Mouse (Mus musculus): Measurements from ENCODE around the gene Zfp618. TPM values are rescaled to one million over a fixed set of nuclear protein-coding genes. Genes with fewer than 3 reads are reported as not detected.

The Zfp618 gene
- total and polyA plus RNA-seq, 3 experiments = not detected

DNA sequence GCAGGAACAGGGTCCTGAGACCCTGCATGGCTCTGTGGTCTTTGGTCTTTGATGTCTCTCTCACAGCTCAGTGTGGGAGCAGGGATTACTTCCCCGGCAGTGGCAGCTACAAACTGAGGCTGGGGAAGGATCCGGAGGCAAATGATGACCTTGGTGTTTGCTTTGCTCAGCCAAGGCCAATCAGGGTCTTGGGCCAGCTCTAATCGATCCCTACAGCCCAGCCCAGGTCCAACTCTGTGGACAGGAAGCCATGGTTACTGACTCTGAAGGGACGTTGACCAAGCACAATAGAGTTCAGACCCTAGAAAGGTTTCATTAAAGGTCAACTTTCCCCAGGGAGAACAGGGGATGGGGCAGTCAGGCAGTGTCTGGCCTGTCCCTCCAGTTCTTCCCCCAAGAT is 188.7 kb downstream of the Zfp618 start:
- H3K36me3 ChIP-seq (ENCODE audit: control insufficient read depth in 1 of 2, insufficient read depth in 2 of 2, low read length in 2 of 2) = no peaks in the 10 kb centered on the region
- no peak for TF ChIP-seq KAT2A (conservative IDR thresholded peaks at IDR 0.05; ENCODE audit: low read depth, low read length)
- no peak for TF ChIP-seq USF2 (IDR thresholded peaks at IDR 0.05; ENCODE audit: borderline replicate concordance in 1 of 2, insufficient read depth in 1 of 2, low read depth in 1 of 2, low read length in 2 of 2)
- no peak for TF ChIP-seq GABPA (IDR thresholded peaks at IDR 0.05; ENCODE audit: low read depth, low read length)
- TF ChIP-seq ZNF384 (IDR thresholded peaks at IDR 0.05; ENCODE audit: low read depth, low read length) = no peak
- TF ChIP-seq EP300 (IDR thresholded peaks at IDR 0.05; ENCODE audit: low read depth in 1 of 2, low read length in 2 of 2) = no peak
- TF ChIP-seq MAX (IDR thresholded peaks at IDR 0.05; ENCODE audit: low read length) = no peak
- no peak for TF ChIP-seq CHD1 (IDR thresholded peaks at IDR 0.05; ENCODE audit: low read depth, low read length)
- TF ChIP-seq ZKSCAN1 (IDR thresholded peaks at IDR 0.05; ENCODE audit: low read depth, low read length) = no peak
- no peak for TF ChIP-seq CHD2 (IDR thresholded peaks at IDR 0.05; ENCODE audit: low read length)
- TF ChIP-seq TBP (IDR thresholded peaks at IDR 0.05; ENCODE audit: low read depth, low read length) = no peak
- TF ChIP-seq SMC3 (IDR thresholded peaks at IDR 0.05; ENCODE audit: low read depth, low read length) = no peak
- TF ChIP-seq BHLHE40 (IDR thresholded peaks at IDR 0.05; ENCODE audit: borderline replicate concordance, low read depth, low read length) = no peak
- TF ChIP-seq NELFE (IDR thresholded peaks at IDR 0.05; ENCODE audit: low read depth, low read length) = no peak
- TF ChIP-seq E2F4 (IDR thresholded peaks at IDR 0.05; ENCODE audit: borderline replicate concordance, low read depth, low read length) = no peak
- TF ChIP-seq RAD21 (IDR thresholded peaks at IDR 0.05; ENCODE audit: low read depth, low read length) = no peak
- no peak for DNase-seq (ENCODE audit: low read depth, low spot score)
- no peaks in the 10 kb centered on the region for H3K27me3 ChIP-seq (ENCODE audit: control insufficient read depth in 1 of 2, insufficient read depth in 2 of 2, low read length in 2 of 2)
- H3K9ac ChIP-seq (ENCODE audit: control insufficient read depth, low read depth, low read length, poor library complexity, severe bottlenecking) = no peak overlapping the region
- no peaks in the 10 kb centered on the region for H3K4me1 ChIP-seq (ENCODE audit: control insufficient read depth in 1 of 2, insufficient read depth in 2 of 2, low read length in 2 of 2)
- H3K27ac ChIP-seq (ENCODE audit: control insufficient read depth, low read depth, low read length) = no peak overlapping the region
- no peak overlapping the region for H3K4me3 ChIP-seq (ENCODE audit: control insufficient read depth in 1 of 2, insufficient read depth in 1 of 2, low read depth in 2 of 2, low read length in 2 of 2)
- H3K79me2 ChIP-seq (ENCODE audit: control insufficient read depth, insufficient read depth, low read length, poor library complexity) = no peaks in the 10 kb centered on the region
- no peaks in the 10 kb centered on the region for H3K9me3 ChIP-seq (replicated peaks; ENCODE audit: insufficient read depth, low read length)

DNA sequence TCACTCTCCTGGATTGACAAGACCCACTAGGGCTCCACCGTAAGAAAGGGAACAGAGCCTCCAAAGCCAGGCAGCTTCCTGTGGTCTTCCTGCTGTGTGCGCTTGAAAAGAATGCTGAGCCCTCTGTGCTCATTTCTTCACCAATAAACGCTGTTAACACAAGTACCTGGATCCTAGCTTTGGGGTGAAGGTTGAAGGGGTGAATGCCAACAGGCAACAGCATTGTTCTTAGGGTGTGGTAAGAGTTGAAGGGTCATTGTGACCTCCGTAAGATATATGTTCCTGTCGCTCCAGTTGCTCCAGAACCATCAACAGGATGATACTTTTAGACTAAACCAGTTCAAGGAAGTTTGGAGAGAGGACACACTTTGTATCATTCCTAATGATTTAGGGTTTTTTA is 189.3 kb downstream of the Zfp618 start, which contains the start of gene Ambp:
Gene Ambp, minus strand, starts transcription at position 101 of the 400 bp plus-strand sequence.
- TF ChIP-seq MAX (IDR thresholded peaks at IDR 0.05; ENCODE audit: low read length) = no peak
- TF ChIP-seq ZNF384 (IDR thresholded peaks at IDR 0.05; ENCODE audit: low read depth, low read length) = no peak
- no peak for TF ChIP-seq USF2 (IDR thresholded peaks at IDR 0.05; ENCODE audit: borderline replicate concordance in 1 of 2, insufficient read depth in 1 of 2, low read depth in 1 of 2, low read length in 2 of 2)
- TF ChIP-seq ETS1 (IDR thresholded peaks at IDR 0.05; ENCODE audit: low read depth, low read length) = no peak
- no peak for TF ChIP-seq HCFC1 (IDR thresholded peaks at IDR 0.05; ENCODE audit: low read depth, low read length)
- no peak for TF ChIP-seq POLR2A (IDR thresholded peaks at IDR 0.05; ENCODE audit: control insufficient read depth in 1 of 2, insufficient read depth in 1 of 2, low read depth in 1 of 2, low read length in 2 of 2, poor library complexity in 1 of 2)
- no peak for TF ChIP-seq RCOR1 (IDR thresholded peaks at IDR 0.05; ENCODE audit: low read depth, low read length)
- TF ChIP-seq ZKSCAN1 (IDR thresholded peaks at IDR 0.05; ENCODE audit: low read depth, low read length) = no peak
- TF ChIP-seq POLR2AphosphoS2 (IDR thresholded peaks at IDR 0.05; ENCODE audit: low read length) = no peak
- TF ChIP-seq NELFE (IDR thresholded peaks at IDR 0.05; ENCODE audit: low read depth, low read length) = no peak
- TF ChIP-seq E2F4 (IDR thresholded peaks at IDR 0.05; ENCODE audit: borderline replicate concordance, low read depth, low read length) = no peak
- TF ChIP-seq MEF2A (IDR thresholded peaks at IDR 0.05; ENCODE audit: extremely low read depth, insufficient replicate concordance, low read depth, low read length, poor library complexity, severe bottlenecking) = no peak
- no peak for TF ChIP-seq ZMIZ1 (IDR thresholded peaks at IDR 0.05; ENCODE audit: low read depth, low read length)
- no peak for TF ChIP-seq POLR2AphosphoS5 (IDR thresholded peaks at IDR 0.05; ENCODE audit: borderline replicate concordance, low read depth, low read length)
- TF ChIP-seq MXI1 (IDR thresholded peaks at IDR 0.05; ENCODE audit: low read depth, low read length) = no peak
- no peak for TF ChIP-seq KAT2A (conservative IDR thresholded peaks at IDR 0.05; ENCODE audit: low read depth, low read length)
- no peak for TF ChIP-seq TCF12 (IDR thresholded peaks at IDR 0.05; ENCODE audit: low read depth, low read length)
- TF ChIP-seq BHLHE40 (IDR thresholded peaks at IDR 0.05; ENCODE audit: borderline replicate concordance, low read depth, low read length) = no peak
- H3K79me2 ChIP-seq (ENCODE audit: control insufficient read depth, insufficient read depth, low read length, poor library complexity) = no peaks in the 10 kb centered on the region
- no peaks in the 10 kb centered on the region for H3K4me1 ChIP-seq (ENCODE audit: control insufficient read depth in 1 of 2, insufficient read depth in 2 of 2, low read length in 2 of 2)
- no peaks in the 10 kb centered on the region for H3K36me3 ChIP-seq (ENCODE audit: control insufficient read depth in 1 of 2, insufficient read depth in 2 of 2, low read length in 2 of 2)
- H3K9ac ChIP-seq (ENCODE audit: control insufficient read depth, low read depth, low read length, poor library complexity, severe bottlenecking) = no peak within 1 kb of the TSS
- H3K4me3 ChIP-seq (ENCODE audit: control insufficient read depth in 1 of 2, insufficient read depth in 1 of 2, low read depth in 2 of 2, low read length in 2 of 2) = no peak within 1 kb of the TSS
- H3K27me3 ChIP-seq (ENCODE audit: control insufficient read depth in 1 of 2, insufficient read depth in 2 of 2, low read length in 2 of 2) = no peaks in the 10 kb centered on the region
- no peak within 1 kb of the TSS for H3K27ac ChIP-seq (ENCODE audit: control insufficient read depth, low read depth, low read length)
- DNase-seq (ENCODE audit: low read depth, low spot score) = no peak
- H3K9me3 ChIP-seq (replicated peaks; ENCODE audit: insufficient read depth, low read length) = no peaks in the 10 kb centered on the region

Data from MEL (cell line).